Mouse (Mus musculus) bone marrow, adult 2 months (tissue): ENCODE results near the gene Gal3st2. TPM values are rescaled to one million over a fixed set of nuclear protein-coding genes. Genes with fewer than 3 reads are reported as not detected.
"Not testable (repeated sequence)": the region's sequence is repeated elsewhere in the genome, so short reads cannot be mapped to it uniquely, and the experiment has no call there.

ENCODE experiments used
- H3K27ac ChIP-seq: fragments of 200-500 bp; 2 replicates; pipeline ENCODE4 v1.5.1; 2012; ENCODE audit warnings: low read depth, mild to moderate bottlenecking, control low read depth, inconsistent platforms, low read length; ENCODE audit not compliant: control insufficient read depth, poor library complexity, insufficient read depth
- H3K4me1 ChIP-seq: fragments of 200-500 bp; 2 replicates; pipeline ENCODE4 v1.6.1; 2011; ENCODE audit warnings: low read length; ENCODE audit not compliant: control insufficient read depth, insufficient read depth
- H3K4me3 ChIP-seq: fragments of 200-500 bp; replicated peaks from 2 replicates; pipeline ENCODE3; 2011; ENCODE audit warnings: mild to moderate bottlenecking, low read depth, low read length, control low read depth; ENCODE audit not compliant: control insufficient read depth
- CTCF ChIP-seq: fragments of 200-500 bp; IDR thresholded peaks from 2 replicates; pipeline ENCODE4 v1.5.1; 2011; ENCODE audit warnings: low read length, control low read depth; ENCODE audit not compliant: control insufficient read depth, insufficient read depth
- POLR2A ChIP-seq: fragments of 200-500 bp; IDR thresholded peaks from 2 replicates; pipeline ENCODE4 v1.6.1; 2011; ENCODE audit warnings: low read depth, mild to moderate bottlenecking, control low read depth, low read length, borderline replicate concordance; ENCODE audit not compliant: control insufficient read depth
- WGBS: fragments of 180-500 bp; shearing (Covaris S2); methylation state at CpG from one replicate; pipeline ENCODE4 v1.1.7; 2018; 5-methylcytosine and 5-hydroxymethylcytosine counted together
- polyA plus RNA-seq: library from polyadenylated mRNA; stranded (reverse); fragments of >200 nt; gene quantifications from 2 replicates; pipeline ENCODE4 v1.2.4, GENCODE M21; 2011; ENCODE audit warnings: low replicate concordance; ENCODE audit not compliant: missing spikeins, insufficient read depth, insufficient read length

Gal3st2 gene
- polyA plus RNA-seq, 1 experiment = not detected

- Histone ChIP-seq H3K27ac (peak overlapping the region; percentile 95), H3K4me1 (no peaks in the 10 kb centered on the region), H3K4me3 (peak overlapping the region; percentile 59)
- WGBS = 48% methylated on average over 27 of the region's 27 CpGs
- TF ChIP-seq CTCF (no peak), POLR2A (no peak)
Observed at GRCm38 (mm10) chr1:93825771-93826539, 35.2 kb upstream of the Gal3st2 start.

- 80% methylated on average over 9 of the region's 9 CpGs for WGBS
- Histone ChIP-seq H3K27ac (no peak overlapping the region), H3K4me3 (no peak overlapping the region), H3K4me1 (no peaks in the 10 kb centered on the region)
- no peak for TF ChIP-seq CTCF
- TF ChIP-seq POLR2A = no peak
Observed at GRCm38 (mm10) chr1:93826540-93826835, 34.6 kb upstream of the Gal3st2 start.

GRCm38 (mm10) chr1:93832754-93833360 lies 28.2 kb upstream of the Gal3st2 start:
- not testable (repeated sequence) for H3K27ac ChIP-seq, H3K4me1 ChIP-seq
- 43% methylated on average over 4 of the region's 4 CpGs for WGBS

GRCm38 (mm10) chr1:93834671-93835150 lies 26.4 kb upstream of the Gal3st2 start:
- no peak overlapping the region for H3K27ac ChIP-seq
- TF ChIP-seq POLR2A = no peak
- TF ChIP-seq CTCF = no peak
- no peaks in the 10 kb centered on the region for H3K4me1 ChIP-seq
- H3K4me3 ChIP-seq = no peak overlapping the region
- whole genome bisulfite sequencing = 87% methylated on average over 7 of the region's 7 CpGs

More at GRCm38 (mm10) chr1:93832754-93833360, 28.2 kb upstream of the Gal3st2 start:
- H3K4me3 ChIP-seq = not testable (repeated sequence)

GRCm38 (mm10) chr1:93835211-93835610 lies 25.9 kb upstream of the Gal3st2 start:
- H3K4me1 ChIP-seq = no peaks in the 10 kb centered on the region
- no peak overlapping the region for H3K27ac ChIP-seq
- TF ChIP-seq POLR2A (no peak), CTCF (no peak)
- 92% methylated on average over 4 of the region's 4 CpGs for WGBS
- no peak overlapping the region for H3K4me3 ChIP-seq

- TF ChIP-seq CTCF = no peak
- no peak for TF ChIP-seq POLR2A
- Histone ChIP-seq H3K27ac (no peak overlapping the region), H3K4me3 (no peak overlapping the region), H3K4me1 (no peaks in the 10 kb centered on the region)
- WGBS = 91% methylated on average over 6 of the region's 6 CpGs
Observed at GRCm38 (mm10) chr1:93835876-93836531, 25.1 kb upstream of the Gal3st2 start.

GRCm38 (mm10) chr1:93836532-93836913 lies 24.6 kb upstream of the Gal3st2 start:
- H3K4me1 ChIP-seq = no peaks in the 10 kb centered on the region
- no peak overlapping the region for H3K27ac ChIP-seq
- 82% methylated on average over 2 of the region's 2 CpGs for WGBS
- TF ChIP-seq POLR2A (no peak), CTCF (no peak)
- H3K4me3 ChIP-seq = no peak overlapping the region

- H3K4me1 ChIP-seq = no peaks in the 10 kb centered on the region
- no peak overlapping the region for H3K27ac ChIP-seq
- no peak for TF ChIP-seq POLR2A
- TF ChIP-seq CTCF = no peak
- WGBS = 92% methylated on average over 8 of the region's 8 CpGs
- H3K4me3 ChIP-seq = no peak overlapping the region
Observed at GRCm38 (mm10) chr1:93837335-93837734, 23.8 kb upstream of the Gal3st2 start.

- H3K4me3 ChIP-seq, H3K4me1 ChIP-seq, H3K27ac ChIP-seq: not testable (repeated sequence)
- 89% methylated on average over 8 of the region's 8 CpGs for WGBS
Observed at GRCm38 (mm10) chr1:93838569-93838968, 22.5 kb upstream of the Gal3st2 start.

- H3K4me3 ChIP-seq, H3K27ac ChIP-seq, H3K4me1 ChIP-seq: not testable (repeated sequence)
- WGBS = 79% methylated on average over 3 of the region's 3 CpGs
Observed at GRCm38 (mm10) chr1:93845766-93846366, 15.2 kb upstream of the Gal3st2 start.

GRCm38 (mm10) chr1:93855790-93856189 lies 5.3 kb upstream of the Gal3st2 start:
- H3K27ac ChIP-seq, H3K4me3 ChIP-seq, H3K4me1 ChIP-seq: not testable (repeated sequence)
- WGBS = 62% methylated on average over 4 of the region's 4 CpGs
